Mouse (Mus musculus): ENCODE measurements at regions not wholly inside any gene's neighbourhood (a gene's known extent, or its start where the extent isn't known, plus 50 kb on each side); places are given as distances from the start of the nearest gene placed in this dataset.

GRCm38 (mm10) chr11:92354160-92354559 lies 743.7 kb upstream of the Car10 start:
- DNase-seq (ENCODE audit: low read depth, low spot score): peak; percentile 67

- no peak for DNase-seq (ENCODE audit: low read depth, low spot score)
Measured at GRCm38 (mm10) chr11:92336545-92336944, 759.2 kb upstream of the Kif2b start.

- no peak for DNase-seq (ENCODE audit: low read depth, low spot score)
Measured at GRCm38 (mm10) chr11:92335306-92335705, 757.9 kb upstream of the Kif2b start.

- DNase-seq (ENCODE audit: low read depth, low spot score): peak; percentile 4
Measured at GRCm38 (mm10) chr11:92303052-92303451, 725.7 kb upstream of the Kif2b start.
